Mouse (Mus musculus): ENCODE data around the gene Dpf2. TPM values are rescaled to one million over a fixed set of nuclear protein-coding genes. Genes with fewer than 3 reads are reported as not detected.

Gene Dpf2
- polyA plus RNA-seq, 1 experiment: not detected

DNA sequence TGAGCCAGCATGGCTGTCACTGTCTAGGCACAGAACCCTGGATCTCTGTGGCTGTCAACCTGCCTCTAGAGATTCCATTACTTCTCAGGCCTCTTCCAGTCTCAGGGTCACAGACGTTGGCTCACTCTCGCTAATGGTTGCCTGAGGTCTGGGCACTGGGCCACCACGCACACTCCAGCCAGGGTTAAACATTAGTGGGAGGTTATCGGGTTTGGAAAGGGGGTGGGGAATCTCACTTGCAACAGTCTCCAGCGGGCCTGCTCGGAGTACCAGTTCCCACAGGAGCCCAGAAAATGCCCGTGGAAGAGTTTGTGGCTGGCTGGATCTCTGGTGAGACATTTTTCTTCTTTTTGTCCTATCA lies 34.5 kb downstream of the Dpf2 start:
- WGBS: 30% methylated on average over 7 of the region's 7 CpGs
- Histone ChIP-seq H3K4me3 (ENCODE audit: insufficient read depth, low read depth, low read length) (peak overlapping the region; percentile 1; the same call in 1 of the 2 replicates), H3K27ac (ENCODE audit: insufficient read depth, low read depth, low read length) (peak overlapping the region; percentile 81), H3K4me1 (ENCODE audit: control insufficient read depth, insufficient read depth, low read length) (peaks cover 27% of the 10 kb centered on the region)
- TF ChIP-seq CTCF (IDR thresholded peaks at IDR 0.05; ENCODE audit: insufficient read depth, low read depth, low read length) (no peak), POLR2A (IDR thresholded peaks at IDR 0.05; ENCODE audit: insufficient read depth, low read depth, low read length) (no peak)

DNA sequence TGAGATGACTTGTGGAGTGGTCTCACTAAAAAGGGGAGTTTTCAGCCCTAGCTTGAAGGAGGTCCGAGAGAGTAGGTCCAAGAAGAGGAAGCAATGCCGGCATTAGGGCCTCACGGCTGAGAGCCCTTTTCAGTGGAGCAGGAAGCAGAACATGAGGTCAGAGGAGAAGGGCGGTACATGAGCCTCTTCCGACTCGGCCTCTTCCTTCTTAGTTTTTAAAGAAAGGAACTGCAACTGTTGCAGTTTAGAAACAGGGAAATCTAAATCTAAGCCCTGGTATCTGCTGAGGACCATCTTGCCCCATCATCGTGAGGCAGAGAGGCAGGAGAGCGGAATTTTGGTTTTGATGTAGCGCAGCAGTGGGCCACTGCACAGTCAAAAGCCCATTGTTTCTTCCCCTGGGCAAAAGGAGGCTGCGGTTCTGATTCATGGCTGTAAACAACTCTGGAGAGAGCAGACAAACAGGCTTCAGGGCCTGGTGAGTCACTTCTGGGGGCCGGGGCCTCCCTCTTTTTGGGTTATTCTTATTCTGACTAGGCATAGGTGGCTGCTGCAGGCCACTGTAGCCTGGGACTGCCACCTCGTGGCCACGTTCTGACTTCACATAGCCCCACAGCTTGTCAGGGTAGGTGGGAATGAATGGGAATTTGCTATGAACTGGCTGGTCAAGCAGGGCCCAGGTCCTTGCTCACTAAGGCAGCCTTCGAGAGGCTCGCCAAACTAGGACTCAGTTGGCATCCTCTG lies 35.0 kb downstream of the Dpf2 start, which contains the start of gene Slc25a45:
TSS of gene Slc25a45 (plus strand) at position 191 of the 744 bp plus-strand sequence.
- TF ChIP-seq POLR2A (IDR thresholded peaks at IDR 0.05; ENCODE audit: insufficient read depth, low read depth, low read length): no peak
- TF ChIP-seq CTCF (IDR thresholded peaks at IDR 0.05; ENCODE audit: insufficient read depth, low read depth, low read length): peak; percentile 61; the same call in 1 of the 2 replicates
- peaks cover 32% of the 10 kb centered on the region for H3K4me1 ChIP-seq (ENCODE audit: control insufficient read depth, insufficient read depth, low read length)
- WGBS: 22% methylated on average over 15 of the region's 15 CpGs
- H3K27ac ChIP-seq (ENCODE audit: insufficient read depth, low read depth, low read length): peak within 1 kb of the TSS; percentile 81
- peak within 1 kb of the TSS; percentile 6; the same call in 1 of the 2 replicates for H3K4me3 ChIP-seq (ENCODE audit: insufficient read depth, low read depth, low read length)

DNA sequence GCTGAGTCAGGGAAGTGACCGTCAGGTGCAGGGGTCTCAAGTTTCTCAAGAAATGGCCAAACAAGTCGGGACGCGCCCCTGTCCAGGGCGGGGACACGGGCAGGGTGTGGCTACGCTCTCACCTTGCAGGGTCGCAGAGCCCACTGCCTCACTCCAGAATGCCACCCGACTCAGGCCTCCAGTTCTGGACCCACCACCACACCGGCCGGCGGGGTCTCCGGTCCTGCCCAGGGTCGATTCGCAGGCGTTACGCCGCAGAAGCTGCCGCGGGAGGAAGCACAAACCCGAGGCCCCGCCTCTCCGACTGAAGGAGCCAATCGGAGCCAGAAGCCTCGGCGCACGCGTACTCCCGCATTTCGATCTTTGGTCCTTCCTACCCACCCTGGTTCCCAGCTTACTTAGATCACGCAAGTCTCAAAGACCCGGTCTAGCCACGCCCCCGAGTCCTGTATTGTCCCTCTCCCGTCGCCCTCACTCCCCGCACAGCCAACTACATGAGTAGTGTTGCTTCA lies 37.8 kb downstream of the Dpf2 start, which contains the start of gene Frmd8:
TSS of gene Frmd8 (minus strand) at position 306 of the 512 bp plus-strand sequence.
- Histone ChIP-seq H3K4me3 (ENCODE audit: insufficient read depth, low read depth, low read length) (peak within 1 kb of the TSS; percentile 69), H3K4me1 (ENCODE audit: control insufficient read depth, insufficient read depth, low read length) (peaks cover 44% of the 10 kb centered on the region), H3K27ac (ENCODE audit: insufficient read depth, low read depth, low read length) (peak within 1 kb of the TSS; percentile 43)
- WGBS: under 1% methylated on average over 37 of the region's 37 CpGs
- TF ChIP-seq POLR2A (IDR thresholded peaks at IDR 0.05; ENCODE audit: insufficient read depth, low read depth, low read length) (no peak; the same call in 1 of the 2 replicates), CTCF (IDR thresholded peaks at IDR 0.05; ENCODE audit: insufficient read depth, low read depth, low read length) (no peak)

DNA sequence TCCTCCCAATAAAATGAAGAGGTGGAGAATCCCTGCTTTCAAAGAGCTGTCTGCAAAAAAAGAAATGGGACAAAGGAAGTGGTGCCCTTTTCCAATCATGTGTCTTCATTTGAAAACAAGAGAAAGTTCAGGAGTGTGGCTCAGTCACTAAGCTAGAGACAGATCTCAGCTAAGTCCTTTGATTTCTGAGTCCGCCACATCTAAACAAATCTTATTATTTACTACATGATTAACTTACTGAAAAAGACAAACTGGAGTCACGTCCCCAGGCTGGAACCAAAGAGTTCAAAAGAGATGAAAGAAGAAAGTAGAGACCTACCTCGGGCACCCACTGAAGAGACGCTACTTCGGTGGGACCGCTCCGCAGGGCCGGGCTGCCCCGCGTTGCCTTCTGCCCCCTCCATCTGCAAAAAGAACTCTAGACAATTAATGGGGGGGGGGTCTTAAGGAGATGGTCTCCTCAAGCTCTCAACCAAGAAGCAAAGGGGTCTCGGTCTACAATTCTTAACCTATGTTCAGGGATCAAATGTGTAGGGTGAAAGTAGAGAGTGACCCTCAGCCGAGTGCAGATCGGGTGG lies 38.3 kb downstream of the Dpf2 start:
- Histone ChIP-seq H3K4me3 (ENCODE audit: insufficient read depth, low read depth, low read length) (peak overlapping the region; percentile 69), H3K27ac (ENCODE audit: insufficient read depth, low read depth, low read length) (no peak overlapping the region), H3K4me1 (ENCODE audit: control insufficient read depth, insufficient read depth, low read length) (peaks cover 44% of the 10 kb centered on the region)
- no peak for TF ChIP-seq CTCF (IDR thresholded peaks at IDR 0.05; ENCODE audit: insufficient read depth, low read depth, low read length)
- TF ChIP-seq POLR2A (IDR thresholded peaks at IDR 0.05; ENCODE audit: insufficient read depth, low read depth, low read length): no peak
- 4% methylated on average over 13 of the region's 13 CpGs for WGBS

DNA sequence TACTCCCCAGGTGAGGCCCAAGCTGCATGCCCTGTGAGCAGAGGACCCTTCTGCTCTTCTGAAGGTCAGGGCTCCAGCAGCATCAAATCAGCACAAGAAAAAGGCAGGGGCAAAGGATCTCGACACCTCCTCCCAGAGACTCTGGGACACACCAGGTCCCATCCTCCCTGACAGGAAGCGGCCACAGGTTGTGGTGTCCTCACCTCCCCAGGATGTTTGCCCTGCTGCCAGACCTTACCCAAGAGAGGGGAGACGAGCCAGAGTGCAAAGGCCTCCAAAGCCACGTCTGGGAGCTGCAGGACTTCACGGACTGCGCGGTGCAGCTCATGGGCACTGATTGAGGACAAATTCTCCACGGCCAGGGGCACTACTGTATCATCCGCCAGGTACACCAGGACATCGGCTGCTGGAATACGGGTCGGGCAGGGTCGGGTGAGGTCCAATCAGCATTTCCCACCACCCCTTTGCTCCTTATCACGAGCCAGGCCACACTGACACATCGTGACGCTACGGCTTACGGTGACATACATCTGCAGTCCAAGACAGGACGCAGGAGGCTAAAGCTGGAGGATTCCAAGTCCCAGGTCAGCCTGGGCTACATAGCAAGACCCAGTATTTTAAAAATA lies 39.8 kb downstream of the Dpf2 start:
- TF ChIP-seq POLR2A (IDR thresholded peaks at IDR 0.05; ENCODE audit: insufficient read depth, low read depth, low read length): no peak
- no peak for TF ChIP-seq CTCF (IDR thresholded peaks at IDR 0.05; ENCODE audit: insufficient read depth, low read depth, low read length)
- Histone ChIP-seq H3K4me1 (ENCODE audit: control insufficient read depth, insufficient read depth, low read length) (peaks cover 33% of the 10 kb centered on the region), H3K27ac (ENCODE audit: insufficient read depth, low read depth, low read length) (no peak overlapping the region), H3K4me3 (ENCODE audit: insufficient read depth, low read depth, low read length) (no peak overlapping the region)
- 91% methylated on average over 19 of the region's 19 CpGs for whole genome bisulfite sequencing

DNA sequence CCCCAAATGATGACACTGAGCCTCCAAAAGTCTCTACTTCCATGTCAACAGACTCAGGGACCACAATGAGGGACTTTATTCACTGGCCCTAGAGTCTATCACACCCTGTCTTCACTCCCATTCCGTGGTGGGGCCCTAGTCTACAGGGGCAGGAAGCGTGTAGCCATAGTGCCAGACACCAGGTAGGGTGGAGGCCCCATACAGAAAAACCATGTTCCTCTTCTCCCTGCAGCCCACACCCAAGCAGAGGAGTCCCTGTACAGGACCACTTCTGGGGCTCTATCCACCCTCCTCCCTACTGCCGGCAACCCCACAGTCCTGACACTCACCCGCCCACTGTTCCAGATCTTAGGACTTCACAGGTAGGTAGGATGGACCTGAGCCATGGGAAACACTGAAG lies 40.3 kb downstream of the Dpf2 start:
- no peak overlapping the region for H3K27ac ChIP-seq (ENCODE audit: insufficient read depth, low read depth, low read length)
- 87% methylated on average over 4 of the region's 4 CpGs for WGBS

DNA sequence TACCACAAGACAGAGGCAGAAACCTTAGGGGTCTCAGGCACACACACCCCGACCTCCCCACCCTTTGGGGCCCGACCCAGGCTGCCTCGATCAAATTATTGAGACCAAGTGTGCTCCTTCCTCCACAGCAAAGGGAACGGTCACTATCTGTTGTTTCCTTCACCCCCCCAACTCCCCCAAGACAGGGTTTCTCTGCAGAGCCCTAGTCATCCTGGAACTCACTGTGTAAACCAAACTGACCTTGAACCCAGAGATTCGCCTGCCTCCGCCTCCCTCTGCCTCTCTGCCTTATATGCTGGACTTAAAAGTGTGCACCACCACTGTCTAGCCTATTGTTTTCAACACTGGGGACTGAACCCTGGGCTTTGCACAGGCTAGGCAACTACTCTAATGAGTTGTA lies 41.1 kb downstream of the Dpf2 start:
- no peak overlapping the region for H3K4me3 ChIP-seq (ENCODE audit: insufficient read depth, low read depth, low read length)
- no peak overlapping the region for H3K27ac ChIP-seq (ENCODE audit: insufficient read depth, low read depth, low read length)
- TF ChIP-seq POLR2A (IDR thresholded peaks at IDR 0.05; ENCODE audit: insufficient read depth, low read depth, low read length): no peak
- TF ChIP-seq CTCF (IDR thresholded peaks at IDR 0.05; ENCODE audit: insufficient read depth, low read depth, low read length): no peak
- WGBS: 59% methylated on average over 6 of the region's 6 CpGs
- H3K4me1 ChIP-seq (ENCODE audit: control insufficient read depth, insufficient read depth, low read length): peaks cover 23% of the 10 kb centered on the region

More for the DNA sequence above, 40.3 kb downstream of the Dpf2 start:
- TF ChIP-seq POLR2A (IDR thresholded peaks at IDR 0.05; ENCODE audit: insufficient read depth, low read depth, low read length) (no peak), CTCF (IDR thresholded peaks at IDR 0.05; ENCODE audit: insufficient read depth, low read depth, low read length) (no peak)
- Histone ChIP-seq H3K4me1 (ENCODE audit: control insufficient read depth, insufficient read depth, low read length) (peaks cover 28% of the 10 kb centered on the region), H3K4me3 (ENCODE audit: insufficient read depth, low read depth, low read length) (no peak overlapping the region)

DNA sequence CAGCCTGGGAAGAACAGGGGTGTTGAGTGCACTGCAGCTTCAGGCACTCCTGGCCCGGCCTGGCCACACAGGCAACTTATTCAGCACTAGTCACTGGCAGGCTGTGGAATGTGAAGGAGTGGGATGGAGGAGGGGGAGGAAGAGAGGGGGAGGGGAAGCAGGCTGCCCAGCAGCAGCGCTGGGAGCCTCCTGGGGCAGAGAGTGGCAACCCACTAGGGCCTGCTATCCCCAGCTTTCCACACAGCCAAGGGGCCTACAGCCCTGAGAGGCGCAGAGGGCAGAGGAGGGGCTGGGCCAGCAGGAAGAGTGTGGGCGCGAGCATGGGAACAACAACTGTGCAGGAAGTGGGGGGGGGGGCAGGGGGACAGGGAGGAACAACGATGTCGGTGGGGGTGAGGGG lies 41.5 kb downstream of the Dpf2 start:
- TF ChIP-seq POLR2A (IDR thresholded peaks at IDR 0.05; ENCODE audit: insufficient read depth, low read depth, low read length) (no peak), CTCF (IDR thresholded peaks at IDR 0.05; ENCODE audit: insufficient read depth, low read depth, low read length) (no peak)
- 18% methylated on average over 6 of the region's 7 CpGs for WGBS

More for the DNA sequence above, 41.5 kb downstream of the Dpf2 start:
- Histone ChIP-seq H3K27ac (ENCODE audit: insufficient read depth, low read depth, low read length) (no peak overlapping the region), H3K4me1 (ENCODE audit: control insufficient read depth, insufficient read depth, low read length) (peaks cover 23% of the 10 kb centered on the region), H3K4me3 (ENCODE audit: insufficient read depth, low read depth, low read length) (no peak overlapping the region)

Data from olfactory bulb, adult 2 months (tissue).